13 mouse cellular contexts compared by ENCODE assay signal in the genomic region with DNA sequence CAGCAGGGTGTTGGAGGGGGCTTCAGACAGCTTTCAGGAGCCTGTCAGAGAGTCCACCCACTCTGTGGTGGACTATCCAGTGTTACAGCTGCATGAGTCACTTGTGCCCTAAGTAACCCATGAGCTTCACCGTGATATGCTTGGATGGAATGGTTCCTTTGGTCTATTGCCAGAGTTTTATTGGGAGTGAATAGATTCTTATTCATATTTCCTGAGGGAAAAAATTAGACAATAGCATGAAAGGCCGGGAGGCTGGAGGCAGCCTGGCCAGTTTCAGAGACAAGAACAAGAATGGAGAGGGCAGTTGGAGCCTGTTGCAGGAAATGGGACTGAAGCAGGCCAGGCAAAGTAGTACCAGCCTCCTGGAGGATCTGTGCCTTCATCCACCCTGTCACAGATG.
"Had no signal": no experiment of that assay in that cellular context is flagged by ENCODE, and none has a peak within 500 bp of the region (broad histone marks: within the 10 kb centered on the region; RNA-seq: fewer than 3 reads in every experiment).

No protein-coding gene starts in this region.

- DNase-seq: heart, postnatal 14 days; heart, postnatal 36 days; kidney, adult 11 months; kidney, adult 18-20 months; kidney, adult 2 months; kidney, adult 8-10 months; kidney, adult 9 months; kidney, postnatal 14 days; kidney, postnatal 25 days; kidney, postnatal 36 days; kidney, postnatal 4 days; layer of hippocampus, adult 9-11 months; layer of hippocampus, postnatal 36 days had no signal
